Mouse (Mus musculus) lung, adult 2 months (tissue): ENCODE measurements around the gene Gm43552.

Source experiments
- CTCF ChIP-seq: fragments of 200-500 bp; IDR thresholded peaks from 2 replicates; pipeline ENCODE4 v1.5.1; 2011; ENCODE audit warnings: mild to moderate bottlenecking, low read length, control low read depth; ENCODE audit not compliant: insufficient read depth
- POLR2A ChIP-seq: fragments of 200-500 bp; IDR thresholded peaks from 2 replicates; pipeline ENCODE4 v1.6.1; 2011; ENCODE audit warnings: low read depth, mild to moderate bottlenecking, control low read depth, low read length, borderline replicate concordance; ENCODE audit errors: extremely low read depth

DNA sequence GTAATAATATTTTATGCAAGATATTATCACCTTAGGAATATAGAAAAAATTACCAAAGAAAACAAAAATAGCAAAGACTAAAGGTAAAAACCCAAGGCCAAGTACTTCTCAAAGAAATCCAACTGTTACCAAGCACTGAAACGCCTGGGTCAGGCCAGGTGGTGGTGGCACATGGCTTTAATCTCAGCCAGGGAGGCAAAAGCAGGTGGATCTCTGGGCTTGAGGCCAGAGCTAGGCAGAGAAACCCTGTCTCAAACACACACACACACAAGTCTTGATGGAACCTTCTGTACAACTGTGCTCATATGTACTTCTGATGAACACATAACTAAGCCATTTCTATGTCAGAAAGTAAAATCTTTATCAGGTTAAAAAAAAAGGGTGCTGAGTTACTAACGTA lies 44.8 kb downstream of the Gm43552 start:
- TF ChIP-seq CTCF (no peak), POLR2A (no peak)
